Mouse (Mus musculus) c-Kit-negative CD71-positive TER-119-positive erythroid progenitor cells, embryonic 14.5 days (primary cell): Measurements from ENCODE around the gene Hspb6.

Experiments
- DNase-seq: peaks from one replicate; pipeline ENCODE4 v3.0.0-alpha.2; 2013; ENCODE audit warnings: low read depth, low spot score

Hspb6 gene

GRCm38 (mm10) chr7:30552102-30553020 is at the start of gene Hspb6, which contains the start of gene Proser3:
Gene Hspb6, plus strand, starts transcription at chr7:30552178.
Gene Proser3, minus strand, starts transcription at chr7:30552299.
- peak; percentile 98 for DNase-seq

- no peak for DNase-seq
Observed at GRCm38 (mm10) chr7:30508061-30508460, 43.9 kb upstream of the Hspb6 start.

- no peak for DNase-seq
Observed at GRCm38 (mm10) chr7:30515003-30515760, 36.8 kb upstream of the Hspb6 start.

- no peak for DNase-seq
Observed at GRCm38 (mm10) chr7:30518325-30518724, 33.7 kb upstream of the Hspb6 start.

- no peak for DNase-seq
Observed at GRCm38 (mm10) chr7:30520396-30520795, 31.6 kb upstream of the Hspb6 start.

GRCm38 (mm10) chr7:30520856-30521255 is 31.1 kb upstream of the Hspb6 start:
- no peak for DNase-seq

GRCm38 (mm10) chr7:30522871-30523270 is 29.1 kb upstream of the Hspb6 start:
- no peak for DNase-seq

GRCm38 (mm10) chr7:30524487-30524886 is 27.5 kb upstream of the Hspb6 start:
- no peak for DNase-seq

- DNase-seq: no peak
Observed at GRCm38 (mm10) chr7:30525954-30526353, 26.0 kb upstream of the Hspb6 start.

- DNase-seq: no peak
Observed at GRCm38 (mm10) chr7:30526399-30526798, 25.6 kb upstream of the Hspb6 start.

GRCm38 (mm10) chr7:30526981-30527380 is 25.0 kb upstream of the Hspb6 start:
- no peak for DNase-seq

- DNase-seq: no peak
Observed at GRCm38 (mm10) chr7:30531291-30531815, 20.6 kb upstream of the Hspb6 start.

GRCm38 (mm10) chr7:30532931-30533330 is 19.0 kb upstream of the Hspb6 start:
- no peak for DNase-seq

GRCm38 (mm10) chr7:30533941-30534632 is 17.9 kb upstream of the Hspb6 start:
- no peak for DNase-seq

- peak; percentile 98 for DNase-seq
Observed at GRCm38 (mm10) chr7:30534633-30535577, 17.1 kb upstream of the Hspb6 start, which contains the start of gene Arhgap33. Gene Arhgap33, minus strand, starts transcription at chr7:30535060.

- no peak for DNase-seq
Observed at GRCm38 (mm10) chr7:30540572-30540971, 11.4 kb upstream of the Hspb6 start.

- no peak for DNase-seq
Observed at GRCm38 (mm10) chr7:30544327-30544726, 7.7 kb upstream of the Hspb6 start.

GRCm38 (mm10) chr7:30549880-30550279 is 2.1 kb upstream of the Hspb6 start:
- DNase-seq: no peak

- DNase-seq: no peak
Observed at GRCm38 (mm10) chr7:30550603-30551002, 1.4 kb upstream of the Hspb6 start.

GRCm38 (mm10) chr7:30551445-30552101 is 405 bp upstream of the Hspb6 start:
- DNase-seq: no peak
